Mouse (Mus musculus) lung, adult 18-20 months (tissue): ENCODE measurements at regions not wholly inside any gene's neighbourhood (a gene's known extent, or its start where the extent isn't known, plus 50 kb on each side); places are given as distances from the start of the nearest gene placed in this dataset.
"Not testable (repeated sequence)": the region's sequence is repeated elsewhere in the genome, so short reads cannot be mapped to it uniquely, and the experiment has no call there.

Experiments used
- DNase-seq, 2 experiments: peaks; one replicate each; pipeline ENCODE4 v3.0.0; 2022; ENCODE audit warnings: mixed read lengths in 2 of 2

DNA sequence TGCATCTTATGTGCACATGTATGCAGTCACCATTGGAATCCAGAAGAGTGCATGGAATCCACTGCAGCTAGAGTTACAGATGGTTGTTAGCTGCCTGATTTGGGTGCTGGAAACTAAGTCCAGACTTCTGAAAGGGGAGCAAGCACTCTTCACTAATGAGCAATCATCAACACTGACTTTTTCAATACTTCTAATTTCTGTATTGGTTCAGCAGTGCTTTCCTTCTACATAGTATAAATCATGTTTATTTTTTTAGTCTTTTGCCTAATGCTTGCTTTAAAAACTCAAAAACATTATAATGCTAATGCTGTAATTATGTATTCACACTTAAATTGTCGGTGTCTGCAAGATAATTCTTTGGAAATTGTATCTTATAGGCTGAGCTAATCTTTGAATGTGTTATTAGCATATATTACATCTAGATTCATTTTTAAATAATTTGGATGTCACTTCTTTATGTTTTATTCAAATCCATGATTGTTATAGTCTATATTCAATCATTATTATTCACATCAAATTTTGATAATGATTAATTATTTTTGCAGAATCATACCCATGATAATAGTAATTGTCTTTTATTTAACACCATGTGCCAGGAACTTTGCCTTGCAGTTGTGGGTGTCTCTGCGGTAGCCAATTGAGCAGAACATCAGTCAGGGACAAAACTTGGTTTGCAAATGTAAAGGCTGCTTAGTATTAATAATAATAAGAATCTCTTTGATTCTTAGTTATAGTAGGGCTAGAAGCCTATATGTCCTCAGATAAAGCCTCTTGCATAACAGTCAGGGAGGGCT is 172.7 kb upstream of the Cntnap5b start:
- DNase-seq, result no peak

DNA sequence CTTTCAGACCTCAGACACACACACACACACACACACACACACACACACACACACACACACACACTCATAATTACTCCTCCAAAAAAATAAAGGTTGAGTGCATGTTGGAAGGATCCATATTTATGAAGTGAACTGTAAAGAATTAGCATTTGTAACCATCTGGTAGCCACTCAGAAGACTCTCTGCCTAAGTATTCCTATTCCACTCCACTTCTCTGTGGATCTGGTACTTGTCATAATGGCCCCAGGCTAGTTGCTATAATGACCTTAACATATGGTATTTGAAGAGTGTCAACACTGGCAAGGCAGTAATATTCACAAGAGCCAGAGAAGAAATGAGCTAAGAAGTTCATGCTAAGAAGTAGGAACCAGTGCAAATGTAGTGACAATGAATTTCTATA is 167.4 kb upstream of the Cntnap5b start:
- no peak for DNase-seq

DNA sequence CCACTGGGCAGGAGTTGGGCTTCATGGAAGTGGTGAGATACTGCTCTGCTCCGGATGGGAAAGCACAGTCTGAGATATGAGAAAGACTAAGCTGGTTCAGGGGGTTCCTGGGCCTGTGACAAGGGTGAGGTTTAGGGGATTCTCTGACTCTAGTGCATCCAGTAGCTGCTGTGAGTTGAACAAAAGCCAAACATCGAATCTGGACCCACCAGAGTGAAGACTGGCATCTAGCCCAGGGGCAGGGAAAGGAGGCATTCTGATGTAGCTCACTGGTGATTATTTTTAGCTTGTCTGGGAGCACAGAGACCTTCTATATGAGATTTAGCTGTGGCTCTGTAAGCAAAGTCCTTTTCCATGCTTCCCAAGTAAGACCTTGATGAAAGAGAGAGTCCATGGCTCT is 153.3 kb upstream of the Cntnap5b start:
- no peak for DNase-seq

DNA sequence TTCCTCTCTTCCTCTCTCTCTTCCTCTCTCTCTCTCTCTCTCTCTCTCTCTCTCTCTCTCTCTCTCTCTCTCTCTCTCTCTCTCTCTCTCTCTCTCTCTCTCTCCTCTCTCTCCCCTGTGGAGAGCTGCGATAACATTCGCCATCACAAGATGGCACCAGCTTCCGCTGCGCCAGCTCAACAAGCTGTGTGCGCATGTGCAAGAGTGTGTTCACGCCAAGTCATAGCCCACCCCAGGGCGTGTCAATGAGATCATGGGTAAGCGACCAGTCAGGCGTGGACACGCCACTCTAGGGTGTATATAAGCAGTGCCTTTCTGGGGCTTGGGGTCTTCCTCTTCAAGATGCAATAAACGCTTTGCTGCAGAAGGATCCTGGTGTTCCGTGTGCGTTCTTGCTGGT is 141.6 kb upstream of the Cntnap5b start:
- DNase-seq, result not testable (repeated sequence)

DNA sequence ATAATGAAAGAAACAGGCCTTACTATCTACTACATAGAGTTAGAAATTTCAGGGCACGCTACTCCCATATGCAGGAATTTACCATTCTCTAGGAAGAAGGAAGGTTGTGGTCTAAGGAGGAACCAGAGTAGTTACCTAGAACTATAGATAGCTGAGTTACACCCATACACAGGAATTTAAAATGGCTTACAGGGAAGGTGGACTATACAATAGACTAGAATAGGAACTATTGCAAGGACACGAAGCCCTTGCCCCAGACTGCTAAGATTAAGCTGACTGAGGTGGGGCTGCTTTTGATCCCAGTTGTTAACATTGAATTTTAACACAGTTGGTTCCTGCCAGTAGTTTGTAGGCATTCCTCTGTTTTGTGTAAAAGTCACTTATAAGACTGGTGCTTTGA is 108.9 kb upstream of the Cntnap5b start:
- no peak for DNase-seq

DNA sequence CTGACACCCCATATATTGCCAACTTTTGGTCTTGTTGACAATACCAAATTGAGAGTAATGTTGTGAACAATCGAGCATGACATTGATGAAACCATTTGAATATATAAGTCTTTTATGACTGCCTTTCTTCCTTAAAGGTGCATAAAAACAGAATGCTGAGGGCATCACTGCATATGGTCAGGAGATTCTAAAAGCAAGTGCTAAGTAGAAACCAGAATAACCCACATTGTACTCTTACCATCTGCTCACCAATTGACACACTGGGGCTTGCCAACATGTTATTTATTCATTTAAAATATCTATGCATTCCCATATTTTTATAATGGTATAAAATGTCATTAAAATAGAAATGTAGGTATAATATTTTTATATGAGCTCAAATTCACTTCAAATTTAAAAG is 92.6 kb upstream of the Cntnap5b start:
- DNase-seq, result no peak

DNA sequence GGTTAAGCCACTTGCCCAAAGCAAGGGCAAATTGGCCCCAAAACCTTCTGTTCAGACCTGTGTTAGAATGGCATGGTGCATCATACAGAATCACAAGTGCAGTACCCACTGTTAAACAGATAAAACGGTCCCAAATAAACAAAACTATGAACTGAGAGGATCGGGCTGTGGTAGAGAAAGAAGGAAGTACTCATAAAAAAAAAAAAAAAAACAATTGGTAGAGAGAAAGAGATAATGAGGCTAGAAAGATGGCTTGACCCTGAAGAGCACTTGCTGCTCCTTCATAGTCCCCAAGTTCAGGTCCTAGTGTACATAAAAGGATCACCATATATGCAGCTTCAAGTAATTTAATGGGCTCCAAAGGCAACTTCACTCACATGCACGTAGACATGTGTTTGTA is 75.5 kb upstream of the Cntnap5b start:
- DNase-seq, result no peak

DNA sequence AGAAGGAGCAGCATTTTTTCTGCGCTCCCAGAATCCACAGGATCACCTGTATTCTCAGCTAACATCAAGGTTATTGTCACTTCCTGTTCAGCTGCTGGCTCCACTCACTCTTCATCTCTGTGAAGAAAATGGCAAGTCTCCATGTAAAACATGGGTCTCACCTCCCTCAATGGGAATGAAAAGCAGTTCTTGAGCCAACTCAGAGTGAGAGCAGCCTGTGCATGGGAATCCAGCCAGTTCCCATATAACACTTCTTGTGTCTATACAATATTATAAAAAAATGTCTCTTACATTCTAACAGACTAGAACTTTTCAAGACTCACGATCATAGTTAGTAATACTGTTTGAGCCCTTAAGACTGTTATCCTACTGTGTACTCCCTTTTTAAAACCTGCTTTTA is 57.7 kb upstream of the Cntnap5b start:
- no peak for DNase-seq

DNA sequence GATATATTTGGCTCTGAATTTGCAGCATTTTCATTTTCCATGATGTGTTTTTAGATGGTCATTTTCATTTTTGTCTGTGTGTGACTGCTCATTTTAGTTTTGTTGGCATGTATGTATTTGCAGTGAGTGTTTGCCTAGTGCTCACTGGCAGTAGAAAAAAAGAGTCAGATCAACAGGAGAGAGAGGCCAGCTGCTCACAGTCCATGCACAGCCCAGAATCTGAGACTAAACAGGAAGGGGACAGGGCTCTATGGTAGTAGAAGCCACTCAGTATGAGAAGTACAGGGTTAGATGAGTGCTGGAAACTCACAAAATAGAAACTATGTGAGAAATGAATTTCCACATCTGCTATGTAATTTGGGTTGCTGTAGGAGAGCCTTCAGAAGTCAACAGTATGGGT is 56.3 kb upstream of the Cntnap5b start:
- peak in 1 of 2 experiments; percentile 0 for DNase-seq
